Mouse (Mus musculus) liver, embryonic 11.5 days (tissue): Measurements from ENCODE around the gene Atp6v0a4. TPM values are rescaled to one million over a fixed set of nuclear protein-coding genes. Genes with fewer than 3 reads are reported as not detected.

ENCODE experiments used
- ATAC-seq: fragments of 200-750 bp; cut with Nextera tagmentation; replicated peaks from 2 replicates; pipeline ENCODE4 v1.8.0; 2017; ENCODE audit warnings: moderate number of reproducible peaks, mild to moderate bottlenecking, moderate TSS enrichment, moderate library complexity; ENCODE audit not compliant: low FRiP score
- DNase-seq: peaks from one replicate; pipeline ENCODE4 v3.0.0-alpha.2; 2017; ENCODE audit warnings: low spot score
- H3K27ac ChIP-seq: fragments of 300-500 bp; sonication (generic); 2 replicates; pipeline ENCODE4 v1.5.1; 2014; ENCODE audit warnings: mild to moderate bottlenecking, low read depth, low read length, control low read depth
- H3K27me3 ChIP-seq: fragments of 300-500 bp; sonication (generic); replicated peaks from 2 replicates; pipeline ENCODE4 v1.6.1; 2014; ENCODE audit warnings: low read length, mixed read lengths; ENCODE audit not compliant: control insufficient read depth, insufficient read depth
- H3K36me3 ChIP-seq: fragments of 300-500 bp; sonication (generic); 2 replicates; pipeline ENCODE4 v1.6.1; 2014; ENCODE audit warnings: mild to moderate bottlenecking, low read length, moderate library complexity, mixed read lengths; ENCODE audit not compliant: control insufficient read depth, insufficient read depth
- H3K4me1 ChIP-seq: fragments of 300-500 bp; sonication (generic); replicated peaks from 2 replicates; pipeline ENCODE4 v1.6.1; 2014; ENCODE audit warnings: low read length, mixed read lengths; ENCODE audit not compliant: control insufficient read depth, insufficient read depth
- H3K4me2 ChIP-seq: fragments of 300-500 bp; sonication (generic); 2 replicates; pipeline ENCODE4 v1.6.1; 2014; ENCODE audit warnings: mild to moderate bottlenecking, control low read depth, moderate library complexity
- H3K4me3 ChIP-seq: fragments of 300-500 bp; sonication (generic); 2 replicates; pipeline ENCODE4 v1.5.1; 2014; ENCODE audit warnings: low read depth, low read length, control low read depth
- H3K9ac ChIP-seq: fragments of 300-500 bp; sonication (generic); 2 replicates; pipeline ENCODE4 v1.6.1; 2014; ENCODE audit warnings: low read depth, low read length, control low read depth
- H3K9me3 ChIP-seq: fragments of 300-500 bp; sonication (generic); 2 replicates; pipeline ENCODE4 v1.6.1; 2016; ENCODE audit warnings: low read length, inconsistent platforms, mixed read lengths; ENCODE audit not compliant: control insufficient read depth
- WGBS: fragments of 180-500 bp; shearing (Covaris S2); extraction: QIAGEN DNeasy Blood & Tissue Kit; methylation state at CpG from one replicate; pipeline ENCODE4 v1.1.7; 2014; 5-methylcytosine and 5-hydroxymethylcytosine counted together
- polyA plus RNA-seq: library from polyadenylated mRNA; unstranded; fragments of >200 nt; fragmentation: Nextera tagmentation; extraction: Ambion mirVana; gene quantifications from 2 replicates; pipeline ENCODE4 v1.2.1, GENCODE M21; 2014

Atp6v0a4 gene
- polyA plus RNA-seq, 1 experiment from 2014 or later, result 0.29 TPM

DNA sequence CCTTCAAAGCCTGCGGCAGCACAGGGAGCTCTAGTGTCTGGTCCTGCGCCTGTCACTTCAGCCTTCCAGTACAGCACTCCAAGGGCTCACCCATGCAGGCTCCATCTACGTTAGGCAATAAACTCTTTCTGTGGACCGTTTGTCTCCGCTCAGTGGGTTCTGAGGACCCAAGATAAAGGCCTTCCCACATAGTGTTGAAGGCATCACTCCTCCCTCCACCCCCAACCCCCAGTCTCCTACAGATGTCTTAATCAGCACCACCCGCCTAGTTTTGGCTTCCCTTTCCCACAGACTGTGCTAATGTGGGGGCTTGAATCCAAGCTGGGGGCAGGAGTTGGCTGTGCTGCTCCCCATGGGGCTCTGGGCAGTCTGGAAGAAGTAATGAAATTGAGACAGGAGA lies 20.6 kb downstream of the Atp6v0a4 start:
- no peaks in the 10 kb centered on the region for H3K27me3 ChIP-seq
- 25% methylated on average over 6 of the region's 6 CpGs for WGBS
- H3K9me3 ChIP-seq, result no peaks in the 10 kb centered on the region
- no peak overlapping the region for H3K4me3 ChIP-seq
- DNase-seq (no peak), ATAC-seq (peak; percentile 78)
- peak overlapping the region; percentile 14; the same call in 1 of the 2 replicates for H3K4me2 ChIP-seq
- no peak overlapping the region for H3K9ac ChIP-seq
- H3K4me1 ChIP-seq, result 0 out of 2 replicates have a peak, but pooled peaks cover 3% of the 10 kb centered on the region
- H3K36me3 ChIP-seq, result no peaks in the 10 kb centered on the region
- peak overlapping the region; percentile 8; the same call in 1 of the 2 replicates for H3K27ac ChIP-seq

DNA sequence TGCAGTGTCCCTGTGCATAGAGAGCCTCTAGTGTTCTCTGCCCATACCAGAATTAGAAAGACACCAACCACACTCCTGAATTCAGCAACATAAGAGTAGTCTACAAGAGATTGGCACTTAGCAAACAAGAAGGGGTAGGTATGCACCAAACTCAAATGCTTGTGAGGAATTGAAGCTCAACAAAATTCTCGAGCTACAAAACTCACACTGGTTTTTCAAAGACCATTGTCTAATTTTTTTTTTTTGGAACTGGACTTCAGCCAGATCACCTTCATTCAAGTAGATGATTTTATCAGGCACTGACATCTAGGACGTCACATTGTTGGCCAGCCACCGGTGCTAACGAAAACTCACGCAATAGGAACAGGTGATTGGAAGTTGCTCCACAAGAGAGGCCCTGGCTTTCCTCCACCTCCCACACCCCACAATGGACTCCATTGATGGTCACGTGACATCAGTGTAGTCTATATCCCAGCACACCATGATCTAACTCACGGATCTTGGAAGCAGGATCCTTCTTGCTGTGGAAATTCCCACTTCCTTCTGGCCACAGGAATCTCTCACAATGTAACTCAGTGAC lies 22.1 kb downstream of the Atp6v0a4 start:
- DNase-seq (no peak), ATAC-seq (no peak)
- H3K4me1 ChIP-seq, result 0 out of 2 replicates have a peak, but pooled peaks cover 3% of the 10 kb centered on the region
- H3K9me3 ChIP-seq, result no peaks in the 10 kb centered on the region
- H3K4me3 ChIP-seq, result no peak overlapping the region
- no peaks in the 10 kb centered on the region for H3K27me3 ChIP-seq
- H3K36me3 ChIP-seq, result no peaks in the 10 kb centered on the region
- 83% methylated on average over 7 of the region's 7 CpGs for WGBS
- no peak overlapping the region for H3K4me2 ChIP-seq
- no peak overlapping the region for H3K27ac ChIP-seq
- H3K9ac ChIP-seq, result no peak overlapping the region

DNA sequence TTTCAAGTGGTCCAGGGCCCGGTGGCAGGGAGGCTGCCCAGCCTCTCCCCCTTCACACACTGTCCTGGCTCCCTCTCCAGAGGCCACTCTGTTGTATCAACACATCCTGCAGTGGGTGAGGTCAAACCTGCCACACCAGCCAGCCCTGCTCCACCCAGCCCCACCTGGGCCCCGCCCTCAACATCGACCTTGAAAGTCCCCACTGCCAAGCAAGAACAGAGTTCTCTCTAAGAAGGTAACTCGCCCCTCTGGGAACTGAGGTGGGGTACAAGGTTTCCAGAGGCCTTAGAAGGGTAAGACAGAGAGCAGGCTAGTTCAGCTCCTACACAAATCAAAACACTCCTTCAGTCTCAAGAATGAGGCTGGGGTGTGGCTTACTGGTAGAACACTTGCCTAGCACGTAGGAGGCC lies 27.4 kb downstream of the Atp6v0a4 start:
- WGBS, result 51% methylated on average over 5 of the region's 5 CpGs
- DNase-seq (no peak), ATAC-seq (no peak)
- H3K4me1 ChIP-seq, result no peaks in the 10 kb centered on the region
- no peak overlapping the region for H3K9ac ChIP-seq
- H3K27ac ChIP-seq, result no peak overlapping the region
- no peaks in the 10 kb centered on the region for H3K27me3 ChIP-seq
- no peak overlapping the region for H3K4me2 ChIP-seq
- H3K9me3 ChIP-seq, result no peaks in the 10 kb centered on the region
- H3K4me3 ChIP-seq, result no peak overlapping the region
- no peaks in the 10 kb centered on the region for H3K36me3 ChIP-seq

DNA sequence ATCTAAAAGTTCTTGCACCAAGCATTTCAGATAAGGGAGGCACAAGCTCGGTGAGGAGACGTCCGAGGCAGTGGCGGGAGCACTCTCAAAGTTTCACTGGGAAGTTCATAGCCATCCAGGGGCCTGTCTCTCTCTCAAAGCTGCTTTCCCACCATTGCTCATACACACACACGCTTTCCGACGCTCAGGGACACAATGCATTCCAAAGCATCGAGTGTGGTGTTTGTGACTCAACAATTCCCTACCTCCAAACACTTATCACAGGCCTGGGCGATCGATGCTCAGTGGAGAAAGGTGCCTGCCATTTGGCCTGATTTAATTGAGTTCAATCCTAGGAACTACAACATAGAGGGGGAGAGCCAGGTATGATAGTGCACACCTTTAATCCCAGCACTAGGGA lies 29.7 kb downstream of the Atp6v0a4 start:
- no peak for ATAC-seq
- 83% methylated on average over 10 of the region's 10 CpGs for WGBS

DNA sequence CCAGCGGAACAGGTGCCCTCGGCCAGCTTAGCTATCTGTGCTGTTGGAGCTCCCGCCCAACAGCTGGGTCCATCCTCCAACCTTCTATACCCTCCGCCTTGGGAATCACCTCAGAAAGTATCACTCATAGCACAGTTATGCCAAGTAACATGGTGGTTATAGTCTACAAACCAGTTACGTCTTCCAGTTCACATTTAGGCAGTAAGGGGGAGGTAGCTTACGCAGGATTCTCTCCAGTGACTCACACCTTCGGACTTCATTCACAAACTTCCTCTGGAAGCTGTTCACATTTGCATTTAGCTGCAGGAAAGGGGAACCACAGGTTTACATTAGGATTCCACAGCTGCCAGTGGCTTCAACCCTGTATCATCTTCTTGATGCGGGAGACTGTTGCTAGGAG lies 31.8 kb downstream of the Atp6v0a4 start:
- Histone ChIP-seq H3K4me3 (no peak overlapping the region), H3K27me3 (no peaks in the 10 kb centered on the region), H3K4me1 (no peaks in the 10 kb centered on the region), H3K36me3 (no peaks in the 10 kb centered on the region), H3K9ac (no peak overlapping the region), H3K27ac (no peak overlapping the region), H3K9me3 (no peaks in the 10 kb centered on the region), H3K4me2 (no peak overlapping the region)
- 83% methylated on average over 8 of the region's 8 CpGs for WGBS
- no peak for ATAC-seq
- no peak for DNase-seq

More for the DNA sequence above, 29.7 kb downstream of the Atp6v0a4 start:
- Histone ChIP-seq H3K9ac (no peak overlapping the region), H3K27ac (no peak overlapping the region), H3K36me3 (no peaks in the 10 kb centered on the region), H3K9me3 (no peaks in the 10 kb centered on the region), H3K4me1 (no peaks in the 10 kb centered on the region), H3K27me3 (no peaks in the 10 kb centered on the region), H3K4me2 (no peak overlapping the region), H3K4me3 (no peak overlapping the region)
- no peak for DNase-seq

DNA sequence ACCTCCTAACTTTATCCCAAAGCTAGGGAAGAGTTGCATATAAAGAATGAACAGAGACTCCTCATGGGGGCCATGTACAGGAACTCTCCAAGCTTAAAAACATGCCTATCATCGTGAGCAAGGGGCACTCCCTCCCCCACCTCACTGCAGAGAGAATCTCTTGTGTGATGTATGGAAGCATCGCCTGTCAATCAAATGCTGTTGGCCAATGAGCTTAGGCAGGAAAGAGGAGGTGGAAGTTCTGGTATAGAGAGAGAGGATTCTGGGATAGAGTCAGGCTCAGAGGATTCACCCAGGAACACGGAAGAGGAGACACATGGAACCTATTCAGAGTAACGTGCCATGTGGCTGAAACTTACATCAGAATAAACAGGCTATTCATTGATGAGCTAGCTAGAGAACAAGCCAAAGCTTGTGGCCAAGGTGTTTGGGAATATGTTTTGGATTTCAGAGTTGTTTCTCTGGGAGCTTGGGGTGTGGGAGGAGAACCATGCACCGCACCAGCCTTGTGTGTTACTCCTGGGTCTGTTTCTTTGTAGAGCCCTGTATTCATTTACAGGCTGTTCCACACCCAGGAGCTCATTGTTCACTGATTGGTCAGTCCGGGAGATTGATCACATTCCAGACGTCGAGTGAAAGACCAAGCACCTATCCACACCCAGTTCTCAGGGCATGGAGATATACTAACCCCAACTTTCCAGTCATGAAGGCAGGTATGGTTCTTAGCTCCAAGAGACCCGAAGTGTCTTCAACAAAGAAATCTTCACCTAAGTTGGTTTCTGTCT lies 37.0 kb downstream of the Atp6v0a4 start:
- Histone ChIP-seq H3K9me3 (no peaks in the 10 kb centered on the region), H3K27ac (no peak overlapping the region), H3K27me3 (no peaks in the 10 kb centered on the region), H3K4me3 (no peak overlapping the region), H3K9ac (no peak overlapping the region), H3K4me1 (no peaks in the 10 kb centered on the region), H3K36me3 (no peaks in the 10 kb centered on the region), H3K4me2 (no peak overlapping the region)
- WGBS, result 79% methylated on average over 9 of the region's 9 CpGs
- DNase-seq (no peak), ATAC-seq (no peak)

DNA sequence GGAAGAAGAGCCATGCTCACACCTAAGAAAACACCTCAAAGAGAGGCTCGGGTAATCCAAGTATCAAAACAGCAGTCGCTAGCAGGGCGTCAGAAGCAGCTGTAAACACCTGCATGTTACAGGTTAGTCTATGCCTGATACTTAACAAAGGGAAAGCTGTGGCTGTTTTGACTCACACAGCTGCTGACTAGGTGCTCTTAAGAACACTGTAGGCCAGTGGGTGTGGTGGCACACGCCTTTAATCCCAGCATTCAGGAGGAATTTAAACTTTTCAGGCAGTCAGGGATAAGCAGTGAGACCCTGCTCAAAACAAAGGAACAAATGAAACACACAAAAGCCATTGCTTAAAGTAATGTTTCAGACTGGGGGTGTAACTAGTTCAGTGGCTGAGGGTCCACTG lies 41.2 kb downstream of the Atp6v0a4 start:
- Histone ChIP-seq H3K9me3 (no peaks in the 10 kb centered on the region), H3K4me3 (no peak overlapping the region), H3K36me3 (no peaks in the 10 kb centered on the region), H3K27ac (no peak overlapping the region), H3K4me1 (peaks cover 5% of the 10 kb centered on the region), H3K27me3 (no peaks in the 10 kb centered on the region), H3K9ac (no peak overlapping the region), H3K4me2 (no peak overlapping the region)
- 45% methylated on average over 4 of the region's 4 CpGs for WGBS
- ATAC-seq, result no peak
- DNase-seq, result no peak

DNA sequence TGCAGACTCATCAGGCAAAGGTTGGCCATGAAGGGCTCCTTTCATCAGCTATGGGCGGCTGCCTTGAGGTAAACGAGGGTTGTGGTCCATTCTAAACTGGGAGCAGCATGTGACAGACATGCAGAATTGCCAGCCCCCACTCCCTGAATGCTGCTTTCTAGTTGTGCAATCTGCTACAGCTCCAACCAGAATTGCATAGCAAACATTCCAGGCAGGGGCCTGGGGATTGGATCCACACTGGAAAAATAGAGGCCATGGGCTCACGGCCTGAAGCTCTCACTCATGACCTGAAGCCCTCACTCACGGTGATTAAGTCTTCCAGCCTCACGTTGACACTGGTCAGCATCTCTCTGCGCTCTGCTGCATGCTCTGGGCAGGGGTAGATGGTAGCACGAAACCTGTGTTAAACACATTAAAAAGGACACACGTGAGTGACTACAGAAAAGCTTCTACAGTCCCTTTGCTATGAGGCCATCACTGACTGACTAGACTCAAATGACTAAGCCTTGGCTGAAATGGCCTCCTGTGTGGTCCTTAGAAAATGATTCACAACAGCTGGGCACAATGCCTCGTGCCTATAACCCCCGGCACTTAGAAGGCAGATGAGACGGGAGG lies 42.6 kb downstream of the Atp6v0a4 start:
- Histone ChIP-seq H3K4me3 (no peak overlapping the region), H3K27me3 (no peaks in the 10 kb centered on the region), H3K4me2 (no peak overlapping the region), H3K9ac (no peak overlapping the region), H3K27ac (no peak overlapping the region), H3K9me3 (no peaks in the 10 kb centered on the region), H3K36me3 (no peaks in the 10 kb centered on the region), H3K4me1 (peaks cover 5% of the 10 kb centered on the region)
- no peak for ATAC-seq
- WGBS, result 67% methylated on average over 11 of the region's 11 CpGs
- no peak for DNase-seq
